Mouse (Mus musculus) CH12.LX (cell line): ENCODE measurements around the gene Parp1. TPM values are rescaled to one million over a fixed set of nuclear protein-coding genes. Genes with fewer than 3 reads are reported as not detected.

Experiments
- DNase-seq: peaks from one replicate; pipeline ENCODE4 v3.0.0-alpha.2; 2013; ENCODE audit errors: extremely low read depth
- H3K27ac ChIP-seq: 2 replicates; pipeline ENCODE4 v1.5.1; 2012; ENCODE audit warnings: low read depth, mild to moderate bottlenecking, control low read depth, moderate library complexity; ENCODE audit not compliant: insufficient read depth
- H3K27me3 ChIP-seq: replicated peaks from 2 replicates; pipeline ENCODE3; 2012; ENCODE audit warnings: inconsistent platforms
- H3K36me3 ChIP-seq, 2 experiments: replicated peaks in 1 of 2; 2 replicates each; pipeline versions ENCODE3 to v1.6.1; 2012; ENCODE audit warnings: inconsistent platforms in 1 of 2, low read length in 1 of 2, mild to moderate bottlenecking in 1 of 2, mixed read lengths in 1 of 2, moderate library complexity in 1 of 2; ENCODE audit not compliant: control insufficient read depth in 1 of 2, insufficient read depth in 1 of 2
- H3K4me1 ChIP-seq, 2 experiments: 2 replicates each; pipeline ENCODE4 v1.6.1; 2012; ENCODE audit warnings: inconsistent platforms in 1 of 2, moderate library complexity in 1 of 2; ENCODE audit not compliant: insufficient read depth in 2 of 2, control insufficient read depth in 1 of 2
- H3K4me2 ChIP-seq: 2 replicates; pipeline ENCODE4 v1.6.1; 2012; ENCODE audit warnings: low read depth, mild to moderate bottlenecking, control low read depth; ENCODE audit not compliant: poor library complexity, insufficient read depth, severe bottlenecking
- H3K4me3 ChIP-seq, 3 experiments: fragments of 150-350 bp in 1 of 3; sonication (generic) in 1 of 3; replicated peaks in 1 of 3; 2 replicates each; pipeline versions ENCODE3 to v1.5.1; 2011 to 2012; ENCODE audit warnings: low read depth in 2 of 3, low read length in 2 of 3, mild to moderate bottlenecking in 2 of 3, moderate library complexity in 2 of 3, control low read depth in 1 of 3, improper control_type of control experiment in 1 of 3, inconsistent platforms in 1 of 3, mixed read lengths in 1 of 3; ENCODE audit not compliant: poor library complexity in 1 of 3
- H3K79me2 ChIP-seq: replicated peaks from 2 replicates; pipeline ENCODE4 v1.6.1; 2012; ENCODE audit warnings: mild to moderate bottlenecking, moderate library complexity; ENCODE audit not compliant: control insufficient read depth, poor library complexity, insufficient read depth, severe bottlenecking; ENCODE audit errors: extremely low read depth
- H3K9ac ChIP-seq: 2 replicates; pipeline ENCODE4 v1.6.1; 2012; ENCODE audit warnings: low read depth, mild to moderate bottlenecking, control low read depth, moderate library complexity; ENCODE audit not compliant: insufficient read depth
- H3K9me3 ChIP-seq: replicated peaks from 2 replicates; pipeline ENCODE3; 2012; ENCODE audit warnings: low read length, inconsistent platforms, mixed read lengths
- BHLHE40 ChIP-seq: IDR thresholded peaks from 2 replicates; pipeline ENCODE4 v1.6.1; 2011; ENCODE audit warnings: mild to moderate bottlenecking, low read depth, low read length, improper control_type of control experiment
- CHD1 ChIP-seq: IDR thresholded peaks from 2 replicates; pipeline ENCODE4 v1.6.1; 2012; ENCODE audit warnings: low read depth, low read length, improper control_type of control experiment, inconsistent platforms
- CHD2 ChIP-seq: IDR thresholded peaks from 2 replicates; pipeline ENCODE4 v1.6.1; 2011; ENCODE audit warnings: low read length, improper control_type of control experiment
- CTCF ChIP-seq, 2 experiments: IDR thresholded peaks in 1 of 2; conservative IDR thresholded peaks in 1 of 2; 2 replicates each; pipeline ENCODE4 v1.5.1; 2011 to 2012; ENCODE audit warnings: low read depth in 2 of 2, low read length in 2 of 2, improper control_type of control experiment in 1 of 2, inconsistent platforms in 1 of 2, mild to moderate bottlenecking in 1 of 2, moderate library complexity in 1 of 2
- E2F4 ChIP-seq: IDR thresholded peaks from 2 replicates; pipeline ENCODE4 v1.6.1; 2011; ENCODE audit warnings: low read depth, low read length, improper control_type of control experiment; ENCODE audit not compliant: insufficient replicate concordance
- ELF1 ChIP-seq: IDR thresholded peaks from 2 replicates; pipeline ENCODE4 v1.6.1; 2014; ENCODE audit warnings: low read depth, mild to moderate bottlenecking, inconsistent platforms, low read length, improper control_type of control experiment
- EP300 ChIP-seq: IDR thresholded peaks from 2 replicates; pipeline ENCODE4 v1.6.1; 2011; ENCODE audit warnings: low read length, improper control_type of control experiment
- ETS1 ChIP-seq: conservative IDR thresholded peaks from 2 replicates; pipeline ENCODE4 v1.6.1; 2012; ENCODE audit warnings: low read depth, mild to moderate bottlenecking, inconsistent platforms, low read length, improper control_type of control experiment, moderate library complexity
- GABPA ChIP-seq: IDR thresholded peaks from 2 replicates; pipeline ENCODE4 v1.6.1; 2012; ENCODE audit warnings: low read depth, low read length, improper control_type of control experiment, inconsistent platforms; ENCODE audit not compliant: insufficient replicate concordance
- HCFC1 ChIP-seq: IDR thresholded peaks from 2 replicates; pipeline ENCODE4 v1.6.1; 2012; ENCODE audit warnings: low read depth, mild to moderate bottlenecking, inconsistent platforms, low read length, improper control_type of control experiment
- IRF4 ChIP-seq: IDR thresholded peaks from 2 replicates; pipeline ENCODE4 v1.6.1; 2014; ENCODE audit warnings: low read depth, mild to moderate bottlenecking, inconsistent platforms, low read length, improper control_type of control experiment
- JUN ChIP-seq: IDR thresholded peaks from 2 replicates; pipeline ENCODE4 v1.6.1; 2011; ENCODE audit warnings: low read depth, mild to moderate bottlenecking, low read length, improper control_type of control experiment, moderate library complexity; ENCODE audit not compliant: insufficient read depth
- JUND ChIP-seq: conservative IDR thresholded peaks from 2 replicates; pipeline ENCODE4 v1.6.1; 2011; ENCODE audit warnings: low read depth, low read length, improper control_type of control experiment
- KAT2A ChIP-seq: IDR thresholded peaks from 2 replicates; pipeline ENCODE4 v1.6.1; 2012; ENCODE audit warnings: low read length, improper control_type of control experiment, inconsistent platforms; ENCODE audit not compliant: insufficient replicate concordance
- MAFK ChIP-seq: IDR thresholded peaks from 2 replicates; pipeline ENCODE4 v1.6.1; 2011; ENCODE audit warnings: low read length, improper control_type of control experiment; ENCODE audit not compliant: insufficient replicate concordance
- MAX ChIP-seq: IDR thresholded peaks from 2 replicates; pipeline ENCODE4 v1.6.1; 2011; ENCODE audit warnings: low read length, improper control_type of control experiment
- MAZ ChIP-seq: IDR thresholded peaks from 2 replicates; pipeline ENCODE4 v1.6.1; 2012; ENCODE audit warnings: low read depth, mild to moderate bottlenecking, inconsistent platforms, low read length, improper control_type of control experiment, moderate library complexity
- MEF2A ChIP-seq: IDR thresholded peaks from 2 replicates; pipeline ENCODE4 v1.6.1; 2014; ENCODE audit warnings: low read depth, mild to moderate bottlenecking, inconsistent platforms, low read length, improper control_type of control experiment, borderline replicate concordance
- MXI1 ChIP-seq: IDR thresholded peaks from 2 replicates; pipeline ENCODE4 v1.6.1; 2011; ENCODE audit warnings: mild to moderate bottlenecking, low read depth, low read length, improper control_type of control experiment
- MYC ChIP-seq: IDR thresholded peaks from 2 replicates; pipeline ENCODE4 v1.6.1; 2011; ENCODE audit warnings: low read depth, mild to moderate bottlenecking, improper control_type of control experiment, low read length
- NELFE ChIP-seq: IDR thresholded peaks from 2 replicates; pipeline ENCODE4 v1.6.1; 2011; ENCODE audit warnings: low read depth, low read length, improper control_type of control experiment
- NRF1 ChIP-seq: IDR thresholded peaks from 2 replicates; pipeline ENCODE4 v1.6.1; 2014; ENCODE audit warnings: low read depth, mild to moderate bottlenecking, inconsistent platforms, low read length, improper control_type of control experiment, moderate library complexity
- PAX5 ChIP-seq: IDR thresholded peaks from 2 replicates; pipeline ENCODE4 v1.6.1; 2012; ENCODE audit warnings: low read length, inconsistent platforms, mixed read lengths
- POLR2A ChIP-seq: IDR thresholded peaks from 2 replicates; pipeline ENCODE4 v1.6.1; 2011; ENCODE audit warnings: low read depth, mild to moderate bottlenecking, improper control_type of control experiment, low read length
- POLR2AphosphoS2 ChIP-seq: IDR thresholded peaks from 2 replicates; pipeline ENCODE4 v1.6.1; 2011; ENCODE audit warnings: low read depth, low read length, improper control_type of control experiment
- RAD21 ChIP-seq: IDR thresholded peaks from 2 replicates; pipeline ENCODE4 v1.6.1; 2011; ENCODE audit warnings: low read depth, mild to moderate bottlenecking, low read length, improper control_type of control experiment, moderate library complexity
- RCOR1 ChIP-seq: conservative IDR thresholded peaks from 2 replicates; pipeline ENCODE4 v1.6.1; 2012; ENCODE audit warnings: low read depth, mild to moderate bottlenecking, inconsistent platforms, low read length, improper control_type of control experiment
- SIN3A ChIP-seq: IDR thresholded peaks from 2 replicates; pipeline ENCODE4 v1.6.1; 2012; ENCODE audit warnings: low read length, improper control_type of control experiment, inconsistent platforms
- SMC3 ChIP-seq: IDR thresholded peaks from 2 replicates; pipeline ENCODE4 v1.6.1; 2011; ENCODE audit warnings: low read depth, low read length, improper control_type of control experiment
- TBP ChIP-seq: conservative IDR thresholded peaks from 2 replicates; pipeline ENCODE4 v1.6.1; 2011; ENCODE audit warnings: low read depth, low read length, improper control_type of control experiment
- TCF12 ChIP-seq: IDR thresholded peaks from 2 replicates; pipeline ENCODE4 v1.6.1; 2014; ENCODE audit warnings: low read depth, mild to moderate bottlenecking, inconsistent platforms, low read length, improper control_type of control experiment
- UBTF ChIP-seq: IDR thresholded peaks from 2 replicates; pipeline ENCODE4 v1.6.1; 2012; ENCODE audit warnings: low read depth, mild to moderate bottlenecking, inconsistent platforms, low read length, improper control_type of control experiment, moderate library complexity
- USF1 ChIP-seq: IDR thresholded peaks from 2 replicates; pipeline ENCODE4 v1.6.1; 2014; ENCODE audit warnings: low read depth, mild to moderate bottlenecking, inconsistent platforms, low read length, improper control_type of control experiment
- USF2 ChIP-seq: conservative IDR thresholded peaks from 2 replicates; pipeline ENCODE4 v1.6.1; 2011; ENCODE audit warnings: low read depth, low read length, improper control_type of control experiment
- ZC3H11A ChIP-seq: IDR thresholded peaks from 2 replicates; pipeline ENCODE4 v1.6.1; 2012; ENCODE audit warnings: low read depth, mild to moderate bottlenecking, inconsistent platforms, low read length, improper control_type of control experiment
- ZKSCAN1 ChIP-seq: IDR thresholded peaks from 2 replicates; pipeline ENCODE4 v1.6.1; 2012; ENCODE audit warnings: low read depth, inconsistent platforms, low read length, improper control_type of control experiment, borderline replicate concordance
- ZMIZ1 ChIP-seq: IDR thresholded peaks from 2 replicates; pipeline ENCODE4 v1.6.1; 2012; ENCODE audit warnings: low read depth, mild to moderate bottlenecking, inconsistent platforms, low read length, improper control_type of control experiment
- ZNF384 ChIP-seq: IDR thresholded peaks from 2 replicates; pipeline ENCODE4 v1.6.1; 2012; ENCODE audit warnings: low read depth, low read length, improper control_type of control experiment, inconsistent platforms
- dilution Hi-C: fragments of 300-500 bp; cut with MboI; formaldehyde crosslinking; loops from 2 replicates; pipeline ENCODE4 v1.14.3; 2020; ENCODE audit warnings: low sequenced_read_pairs; ENCODE audit not compliant: extremely low pct_unique_long_range_greater_than_20kb, extremely low pct_ligation_motif_present
- in situ Hi-C: fragments of 300-500 bp; cut with MboI; formaldehyde crosslinking; loops from 3 replicates; pipeline ENCODE4 v1.14.3; 2019; ENCODE audit warnings: low sequenced_read_pairs, low pct_ligation_motif_present, low pct_unique_long_range_greater_than_20kb, mixed read lengths
- polyA plus RNA-seq: library from polyadenylated mRNA; unstranded; fragments of >175 nt; gene quantifications from 2 replicates; pipeline ENCODE4 v1.2.1, GENCODE M21; 2012; ENCODE audit warnings: low read depth; ENCODE audit not compliant: insufficient read length
- total RNA-seq, 2 experiments: library from RNA; depleted of rRNA; stranded (reverse); fragments of 300-350 nt in 1 of 2; fragments of >200 nt in 1 of 2; gene quantifications; 2 replicates each; pipeline ENCODE4 v1.2.3; 2012 to 2014

Parp1 gene
- total and polyA plus RNA-seq, 3 experiments = 310 to 313 (median 310) TPM

GRCm38 (mm10) chr1:180530457-180531263, 38.1 kb upstream of the Parp1 start:
- Histone ChIP-seq H3K36me3 (peaks cover 0 to 6% of the 10 kb centered on the region in 2 experiments), H3K4me3 (peak overlapping the region in 2 of 3 experiments; percentile 2 to 39), H3K9me3 (peaks cover 18% of the 10 kb centered on the region), H3K9ac (peak overlapping the region; percentile 67), H3K27me3 (no peaks in the 10 kb centered on the region)
- DNase-seq = peak; percentile 79
- TF ChIP-seq CHD2 = peak; percentile 72
- peak; percentile 23; the same call in 1 of the 2 replicates for TF ChIP-seq JUN
- TF ChIP-seq ZNF384 = peak; percentile 74
- TF ChIP-seq USF2 = no peak
- peak; percentile 61; the same call in 1 of the 2 replicates for TF ChIP-seq NELFE
- no peak for TF ChIP-seq PAX5
- no peak for TF ChIP-seq ZKSCAN1
- TF ChIP-seq TBP = no peak
- TF ChIP-seq JUND = no peak; the same call in 1 of the 2 replicates
- peak; percentile 41 for TF ChIP-seq IRF4
- no peak for TF ChIP-seq ZC3H11A
- TF ChIP-seq USF1 = no peak
- TF ChIP-seq ELF1 = peak; percentile 76
- peak; percentile 63 for TF ChIP-seq ETS1
- 0 out of 2 replicates have a peak, but pooled peaks have one; percentile 28 for TF ChIP-seq KAT2A
- peak; percentile 55 for TF ChIP-seq RAD21
- peak; percentile 71; the same call in 1 of the 2 replicates for TF ChIP-seq MYC
- peak; percentile 85 for TF ChIP-seq SIN3A
- peak; percentile 90; the same call in 1 of the 2 replicates for TF ChIP-seq CHD1
- peak; percentile 67; the same call in 1 of the 2 replicates for TF ChIP-seq TCF12
- no peak for TF ChIP-seq GABPA
- TF ChIP-seq UBTF = no peak
- TF ChIP-seq SMC3 = peak; percentile 55
- peak; percentile 78 for TF ChIP-seq MAZ
- no peak for TF ChIP-seq NRF1
- no peak for TF ChIP-seq MAFK
- peak; percentile 42 for TF ChIP-seq HCFC1
- peak in 1 of 2 experiments; percentile 50; a peak in 2 of 4 replicates for TF ChIP-seq CTCF (conservative IDR thresholded peaks at IDR 0.05 in 1 of 2, IDR thresholded peaks at IDR 0.05 in 1 of 2; ENCODE audit: low read depth in 2 of 2, low read length in 2 of 2)
- no peak; the same call in 1 of the 2 replicates for TF ChIP-seq POLR2A
- TF ChIP-seq ZMIZ1 = no peak
- peak; percentile 60 for TF ChIP-seq BHLHE40
- peak; percentile 73 for TF ChIP-seq MXI1
- TF ChIP-seq MAX = peak; percentile 82
- peak; percentile 4 for TF ChIP-seq EP300
- TF ChIP-seq RCOR1 = 0 out of 2 replicates have a peak, but pooled peaks have one; percentile 20
- TF ChIP-seq E2F4 = 0 out of 2 replicates have a peak, but pooled peaks have one; percentile 34
- TF ChIP-seq MEF2A = peak; percentile 82
- TF ChIP-seq POLR2AphosphoS2 = no peak
- TF ChIP-seq, all 38 proteins: peak for 24
- in situ Hi-C loops = loop anchor here (25.0 kb wide), 1 partner anchor 268 kb away; the partner anchor contains the start of gene Psen2
- H3K79me2 ChIP-seq = no peaks in the 10 kb centered on the region
- H3K27ac ChIP-seq = peak overlapping the region; percentile 97
- peak overlapping the region; percentile 81 for H3K4me2 ChIP-seq
- dilution Hi-C loops = no loop called here
- peaks cover 24 to 79% of the 10 kb centered on the region in 2 experiments for H3K4me1 ChIP-seq
